Mouse (Mus musculus) splenic B cell, adult 2 months (primary cell): ENCODE results near the gene Zfp429.
"Not testable (repeated sequence)": the region's sequence is repeated elsewhere in the genome, so short reads cannot be mapped to it uniquely, and the experiment has no call there.

Source experiments
- DNase-seq: peaks from one replicate; pipeline ENCODE4 v3.0.0-alpha.2; 2011; ENCODE audit warnings: low read depth, low spot score
- H3K27me3 ChIP-seq: 2 replicates; pipeline ENCODE4 v1.6.1; 2012; ENCODE audit warnings: mild to moderate bottlenecking, low read length, moderate library complexity, mixed read lengths; ENCODE audit not compliant: control insufficient read depth, poor library complexity, insufficient read depth, severe bottlenecking
- H3K36me3 ChIP-seq: 2 replicates; pipeline ENCODE4 v1.6.1; 2012; ENCODE audit warnings: mild to moderate bottlenecking, low read length, moderate library complexity, mixed read lengths; ENCODE audit not compliant: control insufficient read depth, poor library complexity, insufficient read depth, severe bottlenecking

Zfp429 gene

GRCm38 (mm10) chr13:67399183-67399903 lies at the start of gene Zfp429:
Gene Zfp429 (minus strand): TSS chr13:67399819.
- DNase-seq, result peak; percentile 88
- not testable (repeated sequence) for H3K36me3 ChIP-seq, H3K27me3 ChIP-seq

- not testable (repeated sequence) for H3K36me3 ChIP-seq, DNase-seq, H3K27me3 ChIP-seq
Observed at GRCm38 (mm10) chr13:67437095-67437494, 37.5 kb upstream of the Zfp429 start.

- H3K36me3 ChIP-seq, result no peaks in the 10 kb centered on the region
- H3K27me3 ChIP-seq, result no peaks in the 10 kb centered on the region
- DNase-seq, result no peak
Observed at GRCm38 (mm10) chr13:67428116-67428515, 28.5 kb upstream of the Zfp429 start.

GRCm38 (mm10) chr13:67425699-67426098 lies 26.1 kb upstream of the Zfp429 start:
- H3K27me3 ChIP-seq, H3K36me3 ChIP-seq, DNase-seq: not testable (repeated sequence)

GRCm38 (mm10) chr13:67422532-67422931 lies 22.9 kb upstream of the Zfp429 start:
- H3K27me3 ChIP-seq, DNase-seq, H3K36me3 ChIP-seq: not testable (repeated sequence)

GRCm38 (mm10) chr13:67421207-67421857 lies 21.7 kb upstream of the Zfp429 start, which contains the start of gene Zfp459:
Gene Zfp459 (minus strand): TSS chr13:67421418.
- no peaks in the 10 kb centered on the region for H3K36me3 ChIP-seq
- DNase-seq, result peak; percentile 44
- no peaks in the 10 kb centered on the region for H3K27me3 ChIP-seq

GRCm38 (mm10) chr13:67420558-67421206 lies 21.1 kb upstream of the Zfp429 start:
- Histone ChIP-seq H3K36me3 (no peaks in the 10 kb centered on the region), H3K27me3 (no peaks in the 10 kb centered on the region)
- no peak for DNase-seq

- Histone ChIP-seq H3K27me3 (no peaks in the 10 kb centered on the region), H3K36me3 (no peaks in the 10 kb centered on the region)
- DNase-seq, result no peak
Observed at GRCm38 (mm10) chr13:67416811-67417210, 17.2 kb upstream of the Zfp429 start.

GRCm38 (mm10) chr13:67415759-67416158 lies 16.1 kb upstream of the Zfp429 start:
- Histone ChIP-seq H3K27me3 (no peaks in the 10 kb centered on the region), H3K36me3 (no peaks in the 10 kb centered on the region)
- no peak for DNase-seq

- not testable (repeated sequence) for DNase-seq, H3K27me3 ChIP-seq, H3K36me3 ChIP-seq
Observed at GRCm38 (mm10) chr13:67413634-67414033, 14.0 kb upstream of the Zfp429 start.

- H3K27me3 ChIP-seq, H3K36me3 ChIP-seq, DNase-seq: not testable (repeated sequence)
Observed at GRCm38 (mm10) chr13:67376255-67376654, 23.4 kb downstream of the Zfp429 start.

- not testable (repeated sequence) for H3K36me3 ChIP-seq, H3K27me3 ChIP-seq
- peak; percentile 90 for DNase-seq
Observed at GRCm38 (mm10) chr13:67375050-67375911, 24.3 kb downstream of the Zfp429 start, which contains the start of the genes Gm28041 and Zfp456. Gene Gm28041 (minus strand): TSS chr13:67375733. Gene Zfp456 (minus strand): TSS chr13:67375810.

- no peaks in the 10 kb centered on the region for H3K36me3 ChIP-seq
Observed at GRCm38 (mm10) chr13:67360131-67360744, 39.4 kb downstream of the Zfp429 start, which contains the start of the genes Gm28044 and Zfp953. Gene Gm28044 (minus strand): TSS chr13:67360536. Gene Zfp953 (minus strand): TSS chr13:67360605.

GRCm38 (mm10) chr13:67351854-67352253 lies 47.8 kb downstream of the Zfp429 start:
- Histone ChIP-seq H3K27me3 (no peaks in the 10 kb centered on the region), H3K36me3 (no peaks in the 10 kb centered on the region)
- DNase-seq, result no peak

More at GRCm38 (mm10) chr13:67360131-67360744, 39.4 kb downstream of the Zfp429 start, which contains the start of the genes Gm28044 and Zfp953:
- H3K27me3 ChIP-seq, result no peaks in the 10 kb centered on the region
- DNase-seq, result peak; percentile 93
